Mouse (Mus musculus) heart, embryonic 13.5 days (tissue): ENCODE measurements around the gene Sox5. TPM values are rescaled to one million over a fixed set of nuclear protein-coding genes. Genes with fewer than 3 reads are reported as not detected.
A peak's percentile ranks its signal among the peaks of the same experiment; 100 is the strongest.

ENCODE experiments used
- ATAC-seq: fragments of 200-750 bp; cut with Nextera tagmentation; 2 replicates; pipeline ENCODE4 v1.8.0; 2017; ENCODE audit warnings: moderate TSS enrichment; ENCODE audit not compliant: insufficient number of reproducible peaks, low FRiP score, low TSS enrichment; ENCODE audit errors: extremely low read depth
- H3K27ac ChIP-seq: fragments of 300-500 bp; sonication (generic); replicated peaks from 2 replicates; pipeline ENCODE4 v1.5.1; 2015; ENCODE audit warnings: moderate library complexity, mild to moderate bottlenecking, inconsistent platforms
- H3K27me3 ChIP-seq: fragments of 300-500 bp; sonication (generic); replicated peaks from 2 replicates; pipeline ENCODE4 v1.6.1; 2015; ENCODE audit warnings: mild to moderate bottlenecking, inconsistent platforms
- H3K36me3 ChIP-seq: fragments of 300-500 bp; sonication (generic); 2 replicates; pipeline ENCODE4 v1.6.1; 2015; ENCODE audit warnings: mild to moderate bottlenecking, inconsistent platforms
- H3K4me1 ChIP-seq: fragments of 300-500 bp; sonication (generic); 2 replicates; pipeline ENCODE4 v1.6.1; 2015; ENCODE audit warnings: inconsistent platforms
- H3K4me2 ChIP-seq: fragments of 300-500 bp; sonication (generic); 2 replicates; pipeline ENCODE4 v1.6.1; 2015; ENCODE audit warnings: inconsistent platforms, mild to moderate bottlenecking, moderate library complexity
- H3K4me3 ChIP-seq: fragments of 300-500 bp; sonication (generic); 2 replicates; pipeline ENCODE4 v1.5.1; 2015; ENCODE audit warnings: moderate library complexity, mild to moderate bottlenecking, inconsistent platforms
- H3K9ac ChIP-seq: fragments of 300-500 bp; sonication (generic); 2 replicates; pipeline ENCODE4 v1.6.1; 2015; ENCODE audit warnings: inconsistent platforms, mild to moderate bottlenecking, moderate library complexity
- H3K9me3 ChIP-seq: fragments of 300-500 bp; sonication (generic); 2 replicates; pipeline ENCODE4 v1.6.1; 2016; ENCODE audit warnings: inconsistent platforms
- WGBS: fragments of 180-500 bp; shearing (Covaris S2); methylation state at CpG from one replicate; pipeline ENCODE4 v1.1.7; 2015; ENCODE audit warnings: mixed read lengths; 5-methylcytosine and 5-hydroxymethylcytosine counted together
- polyA plus RNA-seq: library from polyadenylated mRNA; unstranded; fragments of >200 nt; fragmentation: Nextera tagmentation; extraction: Ambion mirVana; gene quantifications from 2 replicates; pipeline ENCODE4 v1.2.1, GENCODE M21; 2015

The Sox5 gene
- polyA plus RNA-seq, 1 experiment from 2014 or later = 12.1 TPM

DNA sequence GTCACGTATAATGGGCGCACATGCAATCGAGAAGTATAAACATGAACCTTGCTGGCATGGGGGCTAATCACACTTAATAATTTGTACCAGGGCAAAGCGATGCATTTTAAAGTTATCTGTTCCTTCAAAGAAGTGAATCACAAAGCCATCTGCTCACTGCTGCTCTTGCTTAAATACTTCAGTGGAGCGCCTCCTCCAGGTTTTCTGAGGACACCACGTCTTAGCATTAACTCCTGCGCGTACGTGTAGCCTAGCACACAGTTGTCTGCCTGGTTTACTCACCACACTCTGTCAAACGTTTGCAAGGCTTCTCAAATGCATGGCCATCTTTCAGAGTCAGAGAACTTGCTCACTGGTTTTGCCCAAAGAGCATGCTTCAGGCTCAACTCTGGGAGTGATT, 35.3 kb downstream of the Sox5 start:
- no peak for ATAC-seq
- no peaks in the 10 kb centered on the region for H3K4me1 ChIP-seq
- no peak overlapping the region for H3K9ac ChIP-seq
- no peak overlapping the region for H3K4me3 ChIP-seq
- no peaks in the 10 kb centered on the region for H3K27me3 ChIP-seq
- WGBS = 87% methylated on average over 10 of the region's 10 CpGs
- no peaks in the 10 kb centered on the region for H3K9me3 ChIP-seq
- H3K4me2 ChIP-seq = no peak overlapping the region
- H3K36me3 ChIP-seq = no peaks in the 10 kb centered on the region
- no peak overlapping the region for H3K27ac ChIP-seq

DNA sequence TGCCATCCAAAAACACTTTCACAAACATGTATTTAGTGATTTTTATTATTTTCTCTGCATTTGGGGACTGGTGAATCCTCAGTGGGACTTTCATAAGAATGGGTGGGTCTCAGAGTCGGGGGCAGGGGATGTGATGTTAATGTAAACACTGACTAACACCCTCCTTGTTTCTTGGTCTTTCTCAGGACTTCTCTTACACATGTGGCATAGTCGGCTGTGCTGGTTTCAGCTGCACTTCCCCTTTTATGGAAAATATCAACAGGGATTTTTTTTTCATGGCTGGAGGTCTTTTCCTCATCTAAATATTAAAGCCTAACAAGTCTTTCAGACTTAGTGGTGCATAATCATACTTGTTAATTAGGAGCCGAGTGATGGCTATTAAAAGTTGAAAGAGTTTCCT, 39.2 kb downstream of the Sox5 start:
- Histone ChIP-seq H3K27ac (no peak overlapping the region), H3K4me2 (no peak overlapping the region), H3K9me3 (no peaks in the 10 kb centered on the region), H3K4me3 (no peak overlapping the region), H3K9ac (no peak overlapping the region), H3K36me3 (no peaks in the 10 kb centered on the region), H3K27me3 (no peaks in the 10 kb centered on the region), H3K4me1 (no peaks in the 10 kb centered on the region)
- ATAC-seq = no peak
- WGBS = 57% methylated on average over 3 of the region's 3 CpGs

DNA sequence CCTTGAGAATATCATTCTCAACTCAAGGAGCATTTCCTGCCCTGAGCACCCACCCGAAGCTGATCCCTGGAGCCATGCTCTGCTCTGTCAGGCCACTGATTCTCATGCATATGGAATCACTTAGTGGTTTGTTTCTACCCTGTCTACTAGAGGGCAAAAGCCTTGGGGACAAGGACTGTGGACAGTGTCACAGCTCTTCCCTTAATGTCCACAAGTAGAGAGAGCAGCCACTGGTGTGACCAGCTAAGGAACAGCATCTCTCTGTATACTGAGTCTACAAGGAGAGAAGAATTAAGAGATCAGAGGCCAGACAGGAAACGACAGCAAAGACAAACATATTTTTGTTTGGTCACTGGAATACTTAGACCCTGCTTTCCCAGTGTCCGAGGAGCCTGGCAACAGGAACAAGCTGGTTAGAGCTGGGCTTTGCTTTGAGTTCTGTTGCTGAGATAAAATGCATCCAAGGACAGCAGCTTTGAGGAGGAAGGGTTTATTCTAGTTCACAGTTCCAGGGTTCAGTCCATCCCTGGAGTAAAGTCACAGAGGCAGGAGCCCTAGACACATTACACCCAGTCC, 40.6 kb downstream of the Sox5 start:
- ATAC-seq = no peak
- Histone ChIP-seq H3K9me3 (no peaks in the 10 kb centered on the region), H3K36me3 (no peaks in the 10 kb centered on the region), H3K4me1 (no peaks in the 10 kb centered on the region), H3K27ac (no peak overlapping the region), H3K4me2 (no peak overlapping the region), H3K9ac (no peak overlapping the region), H3K4me3 (no peak overlapping the region), H3K27me3 (no peaks in the 10 kb centered on the region)
- 45% methylated on average over 3 of the region's 3 CpGs for WGBS

DNA sequence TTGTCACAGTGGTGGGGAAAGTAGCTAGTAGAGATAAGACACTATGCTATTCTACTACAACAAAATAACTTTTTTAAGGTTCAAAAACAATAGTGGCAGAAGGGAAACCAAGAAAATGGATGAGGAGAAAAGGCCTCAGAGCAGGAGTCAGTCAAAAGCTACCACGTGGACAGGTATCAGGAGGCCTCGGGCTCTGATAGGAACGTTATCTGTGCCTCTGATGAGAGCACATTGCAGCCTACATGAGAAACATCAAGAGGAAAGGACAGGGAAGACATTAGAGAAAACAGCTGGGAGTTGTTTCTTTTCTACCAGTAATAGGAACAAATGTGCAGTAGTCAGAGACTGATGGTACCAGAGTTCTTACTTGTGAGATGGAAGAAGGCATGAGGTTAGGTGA, 41.4 kb downstream of the Sox5 start:
- Histone ChIP-seq H3K4me3 (no peak overlapping the region), H3K9ac (no peak overlapping the region)
- WGBS = 46% methylated on average over 3 of the region's 3 CpGs

GRCm38 (mm10) chr6:144739753-144740152, 42.0 kb downstream of the Sox5 start:
- Histone ChIP-seq H3K36me3 (no peaks in the 10 kb centered on the region), H3K4me2 (no peak overlapping the region), H3K9me3 (no peaks in the 10 kb centered on the region), H3K4me3 (no peak overlapping the region), H3K4me1 (no peaks in the 10 kb centered on the region), H3K9ac (no peak overlapping the region), H3K27ac (no peak overlapping the region), H3K27me3 (no peaks in the 10 kb centered on the region)
- no peak for ATAC-seq
- 80% methylated on average over 2 of the region's 2 CpGs for WGBS

More for the DNA sequence above, 41.4 kb downstream of the Sox5 start:
- Histone ChIP-seq H3K36me3 (no peaks in the 10 kb centered on the region), H3K27me3 (no peaks in the 10 kb centered on the region), H3K9me3 (no peaks in the 10 kb centered on the region), H3K4me1 (no peaks in the 10 kb centered on the region), H3K4me2 (no peak overlapping the region), H3K27ac (no peak overlapping the region)
- ATAC-seq = no peak

DNA sequence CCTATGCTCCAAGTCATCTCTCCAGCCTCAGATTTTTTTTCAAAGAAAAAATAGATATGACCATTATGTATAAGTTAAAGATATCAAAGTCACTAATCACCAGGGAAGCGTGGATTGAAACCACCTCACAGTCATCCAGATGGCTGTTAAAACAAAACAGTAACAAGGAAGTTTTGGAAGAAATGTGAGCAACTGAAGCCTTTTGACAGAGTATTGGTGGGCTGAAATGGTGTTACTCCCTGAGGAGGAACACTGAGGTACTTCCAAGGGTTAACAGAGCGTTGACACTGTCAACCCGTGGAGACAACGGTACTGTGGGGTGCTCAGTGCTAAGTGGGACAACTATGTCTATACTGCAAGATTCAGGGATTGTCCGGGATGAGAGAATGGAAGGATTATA, 44.0 kb downstream of the Sox5 start:
- Histone ChIP-seq H3K9me3 (no peaks in the 10 kb centered on the region), H3K4me1 (no peaks in the 10 kb centered on the region), H3K27ac (no peak overlapping the region), H3K27me3 (no peaks in the 10 kb centered on the region), H3K4me3 (no peak overlapping the region), H3K9ac (no peak overlapping the region), H3K4me2 (no peak overlapping the region), H3K36me3 (no peaks in the 10 kb centered on the region)
- 75% methylated on average over 5 of the region's 5 CpGs for WGBS
- no peak for ATAC-seq

DNA sequence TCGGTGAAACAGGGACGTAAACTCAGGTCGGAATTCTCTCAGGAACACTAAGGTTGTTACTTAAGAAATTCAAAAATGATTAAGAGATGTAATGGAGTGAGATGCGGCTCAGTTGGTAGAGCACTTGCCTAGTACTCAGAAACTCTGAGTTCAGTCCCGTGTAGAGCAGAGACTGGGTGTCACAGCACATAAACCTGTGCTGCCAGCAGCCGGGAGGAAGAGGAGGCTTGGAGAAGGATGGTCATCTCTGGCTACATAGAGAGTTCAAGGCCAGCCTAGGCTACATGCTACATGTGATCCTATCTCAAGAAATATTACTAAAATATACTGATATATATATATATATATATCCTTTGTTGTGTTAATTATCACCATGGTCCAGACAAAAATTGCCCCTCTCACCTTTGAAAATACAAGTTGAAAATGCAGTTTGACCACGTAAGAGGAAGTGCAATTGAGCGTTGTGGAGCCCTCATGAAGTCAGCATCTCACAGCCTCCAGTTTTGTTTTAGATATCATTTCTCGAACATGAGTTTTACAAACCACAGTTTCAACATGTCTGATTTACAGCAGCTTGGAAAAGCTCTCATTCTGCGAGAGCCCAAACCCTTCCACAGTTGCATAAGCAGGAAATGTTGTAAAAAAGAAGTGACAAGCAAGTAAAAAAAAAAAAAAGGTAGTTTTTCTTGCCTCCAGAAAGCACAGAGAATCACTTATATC, 50.4 kb downstream of the Sox5 start:
- Histone ChIP-seq H3K4me1 (no peaks in the 10 kb centered on the region), H3K4me3 (no peak overlapping the region), H3K27ac (no peak overlapping the region), H3K27me3 (no peaks in the 10 kb centered on the region), H3K9me3 (no peaks in the 10 kb centered on the region), H3K36me3 (no peaks in the 10 kb centered on the region), H3K4me2 (no peak overlapping the region), H3K9ac (no peak overlapping the region)
- no peak for ATAC-seq
- WGBS = 85% methylated on average over 10 of the region's 10 CpGs

DNA sequence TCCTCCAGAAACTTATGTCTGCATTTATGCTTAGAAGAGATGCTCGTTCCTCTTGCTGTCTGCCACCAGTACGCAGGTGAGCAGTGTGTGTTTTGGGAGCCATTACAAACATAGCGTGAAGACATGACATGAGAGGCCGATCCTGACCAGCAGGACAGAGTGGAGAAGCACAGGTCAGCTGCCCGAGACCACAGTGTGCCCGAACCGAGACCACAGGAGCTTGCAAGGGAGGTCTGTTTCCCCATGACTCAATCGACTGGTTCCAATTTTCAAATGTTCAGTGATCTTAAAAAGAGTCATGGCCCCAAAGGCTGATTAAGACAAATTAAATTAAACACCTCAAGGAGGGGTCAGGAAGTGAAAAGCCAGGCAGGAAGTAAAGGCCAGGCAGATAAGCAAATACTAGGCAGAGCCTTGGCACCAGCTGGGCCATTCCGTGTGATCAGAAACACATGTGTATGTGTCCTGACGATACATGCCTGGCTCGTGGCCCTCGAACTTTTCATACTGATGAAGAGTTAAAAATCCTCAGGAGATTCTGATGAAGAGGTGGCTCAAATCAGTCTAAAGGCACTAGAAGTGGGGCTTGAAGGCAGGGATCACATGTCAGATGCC, 58.1 kb downstream of the Sox5 start:
- WGBS = 59% methylated on average over 12 of the region's 12 CpGs
- ATAC-seq = no peak

GRCm38 (mm10) chr6:144723024-144723423, 58.8 kb downstream of the Sox5 start:
- 85% methylated on average over 5 of the region's 5 CpGs for WGBS

More for the DNA sequence above, 58.1 kb downstream of the Sox5 start:
- no peak overlapping the region for H3K4me3 ChIP-seq
- H3K27ac ChIP-seq = no peak overlapping the region
- H3K9ac ChIP-seq = no peak overlapping the region
- H3K4me2 ChIP-seq = no peak overlapping the region
- no peaks in the 10 kb centered on the region for H3K36me3 ChIP-seq
- H3K9me3 ChIP-seq = no peaks in the 10 kb centered on the region
- no peaks in the 10 kb centered on the region for H3K27me3 ChIP-seq
- H3K4me1 ChIP-seq = peaks cover 6% of the 10 kb centered on the region

GRCm38 (mm10) chr6:144720846-144721245, 60.9 kb downstream of the Sox5 start:
- Histone ChIP-seq H3K4me3 (no peak overlapping the region), H3K27me3 (no peaks in the 10 kb centered on the region), H3K9ac (no peak overlapping the region), H3K4me1 (peaks cover 13% of the 10 kb centered on the region), H3K27ac (no peak overlapping the region), H3K4me2 (no peak overlapping the region), H3K9me3 (no peaks in the 10 kb centered on the region), H3K36me3 (no peaks in the 10 kb centered on the region)
- WGBS = 89% methylated on average over 13 of the region's 13 CpGs
- ATAC-seq = no peak

More at GRCm38 (mm10) chr6:144723024-144723423, 58.8 kb downstream of the Sox5 start:
- Histone ChIP-seq H3K4me1 (peaks cover 6% of the 10 kb centered on the region), H3K36me3 (no peaks in the 10 kb centered on the region), H3K9ac (no peak overlapping the region), H3K9me3 (no peaks in the 10 kb centered on the region), H3K27ac (no peak overlapping the region), H3K4me3 (no peak overlapping the region), H3K4me2 (no peak overlapping the region), H3K27me3 (no peaks in the 10 kb centered on the region)
- ATAC-seq = no peak

GRCm38 (mm10) chr6:144716376-144716775, 65.4 kb downstream of the Sox5 start:
- H3K9ac ChIP-seq = no peak overlapping the region
- no peaks in the 10 kb centered on the region for H3K27me3 ChIP-seq
- no peak overlapping the region for H3K4me3 ChIP-seq
- no peaks in the 10 kb centered on the region for H3K36me3 ChIP-seq
- H3K9me3 ChIP-seq = no peaks in the 10 kb centered on the region
- WGBS = 5% methylated on average over 1 of the region's 1 CpGs
- peaks cover 24% of the 10 kb centered on the region for H3K4me1 ChIP-seq
- H3K27ac ChIP-seq = peak overlapping the region; percentile 20; the same call in 1 of the 2 replicates
- no peak for ATAC-seq
- no peak overlapping the region for H3K4me2 ChIP-seq
